Mouse (Mus musculus) embryonic facial prominence, embryonic 14.5 days (tissue): ENCODE results near the gene Ncl. TPM values are rescaled to one million over a fixed set of nuclear protein-coding genes. Genes with fewer than 3 reads are reported as not detected.

Source experiments
- ATAC-seq: fragments of 200-750 bp; cut with Nextera tagmentation; 2 replicates; pipeline ENCODE4 v1.8.0; 2017; ENCODE audit warnings: low read depth, moderate number of reproducible peaks, moderate TSS enrichment
- DNase-seq: peaks from one replicate; pipeline ENCODE4 v3.0.0-alpha.2; 2015; ENCODE audit warnings: low spot score
- H3K27ac ChIP-seq: fragments of 300-500 bp; sonication (generic); replicated peaks from 2 replicates; pipeline ENCODE4 v1.5.1; 2014; ENCODE audit warnings: low read depth, mild to moderate bottlenecking, low read length, moderate library complexity
- H3K27me3 ChIP-seq: fragments of 300-500 bp; sonication (generic); replicated peaks from 2 replicates; pipeline ENCODE4 v1.6.1; 2014; ENCODE audit warnings: low read length; ENCODE audit not compliant: control insufficient read depth, insufficient read depth
- H3K36me3 ChIP-seq: fragments of 300-500 bp; sonication (generic); 2 replicates; pipeline ENCODE4 v1.6.1; 2014; ENCODE audit warnings: low read length, mixed read lengths; ENCODE audit not compliant: control insufficient read depth, insufficient read depth
- H3K4me1 ChIP-seq: fragments of 300-500 bp; sonication (generic); 2 replicates; pipeline ENCODE4 v1.6.1; 2014; ENCODE audit warnings: antibody characterized with exemption, low read length; ENCODE audit not compliant: control insufficient read depth, insufficient read depth
- H3K4me2 ChIP-seq: fragments of 300-500 bp; sonication (generic); 2 replicates; pipeline ENCODE4 v1.6.1; 2014; ENCODE audit warnings: low read depth, mild to moderate bottlenecking, low read length, moderate library complexity, mixed read lengths
- H3K4me3 ChIP-seq: fragments of 300-500 bp; sonication (generic); 2 replicates; pipeline ENCODE4 v1.5.1; 2014; ENCODE audit warnings: low read depth, mild to moderate bottlenecking, low read length
- H3K9ac ChIP-seq: fragments of 300-500 bp; sonication (generic); 2 replicates; pipeline ENCODE4 v1.6.1; 2014; ENCODE audit warnings: low read depth, mild to moderate bottlenecking, low read length, moderate library complexity, mixed read lengths
- H3K9me3 ChIP-seq: fragments of 300-500 bp; sonication (generic); 2 replicates; pipeline ENCODE4 v1.6.1; 2016; ENCODE audit warnings: low read length; ENCODE audit not compliant: control insufficient read depth
- WGBS: fragments of 180-500 bp; shearing (Covaris S2); extraction: QIAGEN DNeasy Blood & Tissue Kit; methylation state at CpG from one replicate; pipeline ENCODE4 v1.1.7; 2014; 5-methylcytosine and 5-hydroxymethylcytosine counted together
- polyA plus RNA-seq: library from polyadenylated mRNA; unstranded; fragments of >200 nt; fragmentation: Nextera tagmentation; extraction: Ambion mirVana; gene quantifications from 2 replicates; pipeline ENCODE4 v1.2.1, GENCODE M21; 2014

Ncl gene
- polyA plus RNA-seq, 1 experiment from 2014 or later: 285 TPM

DNA sequence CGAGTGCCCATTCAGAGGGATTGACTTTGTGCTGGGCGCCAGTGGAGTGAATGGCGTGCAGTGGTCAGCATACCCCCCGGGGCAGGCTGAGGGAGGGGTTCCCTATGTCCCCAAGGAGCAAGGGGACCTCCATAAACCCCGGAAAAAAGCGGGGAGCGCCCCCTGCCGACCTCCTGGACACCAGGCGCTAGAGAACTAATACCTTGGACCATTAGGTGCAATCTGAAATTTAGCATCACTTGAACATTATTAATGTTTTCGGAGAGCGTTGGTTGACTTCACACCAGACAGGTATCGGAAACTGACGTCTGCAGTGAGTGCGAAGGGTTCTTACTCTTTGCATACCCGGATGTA lies 45.5 kb downstream of the Ncl start:
- Histone ChIP-seq H3K27me3 (0 out of 2 replicates have a peak, but pooled peaks cover 3% of the 10 kb centered on the region), H3K9ac (no peak overlapping the region), H3K4me1 (peaks cover 11% of the 10 kb centered on the region), H3K9me3 (no peaks in the 10 kb centered on the region), H3K36me3 (no peaks in the 10 kb centered on the region), H3K4me3 (no peak overlapping the region), H3K27ac (no peak overlapping the region), H3K4me2 (no peak overlapping the region)
- DNase-seq (no peak), ATAC-seq (no peak)
- 31% methylated on average over 14 of the region's 15 CpGs for WGBS

DNA sequence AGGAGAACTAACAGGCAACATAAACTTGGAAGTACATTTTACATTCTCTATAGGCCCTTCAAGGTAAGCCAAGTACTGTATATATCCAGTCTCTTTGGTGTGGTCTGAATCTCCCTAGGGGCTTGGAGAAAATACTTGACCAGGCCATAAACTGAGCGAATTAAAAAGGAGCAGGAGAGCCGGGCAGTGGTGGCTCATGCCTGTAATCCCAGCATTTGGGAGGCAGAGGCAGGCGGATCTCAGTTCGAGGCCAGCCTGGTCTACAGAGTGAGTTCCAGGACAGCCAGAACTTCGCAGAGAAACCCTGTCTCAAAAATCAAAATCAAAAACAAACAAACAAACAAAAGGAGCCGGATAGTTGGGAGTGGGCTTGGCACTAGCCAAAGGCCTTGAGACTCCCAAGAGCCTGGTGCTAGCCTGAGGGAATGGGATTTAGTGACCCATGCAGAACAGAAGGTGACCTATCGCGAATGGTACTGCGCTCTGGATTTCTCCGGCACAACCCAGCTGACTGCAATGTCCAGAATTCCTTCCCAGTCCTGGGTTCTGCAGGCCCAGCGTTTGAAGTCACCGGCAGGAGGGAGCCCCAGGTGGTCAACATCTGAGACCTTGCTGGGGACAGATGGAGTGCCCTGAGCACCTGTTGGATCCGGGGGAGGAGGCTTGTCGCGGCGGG lies 46.0 kb downstream of the Ncl start:
- Histone ChIP-seq H3K9me3 (no peaks in the 10 kb centered on the region), H3K27ac (no peak overlapping the region), H3K4me3 (no peak overlapping the region), H3K4me1 (peaks cover 11% of the 10 kb centered on the region), H3K9ac (no peak overlapping the region), H3K27me3 (0 out of 2 replicates have a peak, but pooled peaks cover 3% of the 10 kb centered on the region), H3K36me3 (no peaks in the 10 kb centered on the region), H3K4me2 (no peak overlapping the region)
- no peak for DNase-seq
- no peak for ATAC-seq
- 45% methylated on average over 16 of the region's 16 CpGs for WGBS

DNA sequence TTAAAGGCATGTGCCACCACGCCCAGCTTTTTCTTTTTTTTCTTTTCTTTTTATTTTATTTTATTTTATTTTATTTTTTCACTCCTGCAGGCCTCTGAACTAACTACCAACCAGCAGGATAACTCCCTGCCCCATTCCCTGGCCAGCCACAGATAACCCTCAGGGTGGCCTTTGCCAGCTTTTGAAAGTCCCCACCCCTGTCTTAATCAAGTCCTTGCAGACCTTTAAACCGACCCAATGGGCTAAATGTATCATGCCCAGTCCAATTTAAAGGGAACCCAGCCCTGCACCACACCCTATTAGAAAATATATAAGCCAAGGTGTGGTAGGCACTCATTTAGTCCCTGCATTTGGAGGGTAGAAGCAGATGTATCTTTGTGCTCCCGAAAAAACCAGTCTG lies 46.9 kb downstream of the Ncl start:
- ATAC-seq (no peak), DNase-seq (no peak)
- peaks cover 11% of the 10 kb centered on the region for H3K4me1 ChIP-seq
- H3K27ac ChIP-seq: no peak overlapping the region
- no peak overlapping the region for H3K4me2 ChIP-seq
- no peak overlapping the region for H3K4me3 ChIP-seq
- H3K9ac ChIP-seq: no peak overlapping the region
- WGBS: 86% methylated on average over 3 of the region's 3 CpGs
- no peaks in the 10 kb centered on the region for H3K36me3 ChIP-seq
- 0 out of 2 replicates have a peak, but pooled peaks cover 3% of the 10 kb centered on the region for H3K27me3 ChIP-seq
- no peaks in the 10 kb centered on the region for H3K9me3 ChIP-seq

DNA sequence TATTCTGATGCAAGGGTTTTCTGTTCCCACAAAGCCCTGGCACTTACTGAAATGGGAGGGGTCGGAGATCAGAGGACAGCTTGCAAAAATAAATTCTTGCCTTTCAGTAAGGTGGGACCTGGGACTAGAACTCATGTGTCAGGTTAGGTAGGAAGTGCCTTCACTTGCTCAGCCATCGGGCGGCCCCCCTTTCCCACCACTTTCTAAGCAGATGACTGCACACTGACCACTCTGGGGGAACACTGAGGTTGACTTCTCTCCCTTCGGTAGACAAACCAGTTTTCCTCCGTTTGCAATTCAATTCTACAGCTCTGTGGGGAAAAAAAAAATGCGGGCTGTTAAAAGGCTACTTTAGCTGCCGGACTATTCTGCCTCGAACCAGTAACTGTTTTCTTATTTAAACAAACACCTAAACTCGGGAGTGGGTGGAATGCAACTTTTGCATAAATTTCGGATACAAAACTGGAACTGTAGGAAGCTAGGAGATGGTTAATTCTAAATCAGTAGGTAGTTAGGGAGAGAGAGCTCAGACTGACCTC lies 47.7 kb downstream of the Ncl start:
- H3K9ac ChIP-seq: no peak overlapping the region
- no peaks in the 10 kb centered on the region for H3K36me3 ChIP-seq
- ATAC-seq: no peak
- peaks cover 11% of the 10 kb centered on the region for H3K4me1 ChIP-seq
- WGBS: 32% methylated on average over 10 of the region's 10 CpGs
- no peaks in the 10 kb centered on the region for H3K9me3 ChIP-seq
- no peak overlapping the region for H3K4me3 ChIP-seq
- H3K4me2 ChIP-seq: no peak overlapping the region
- 0 out of 2 replicates have a peak, but pooled peaks cover 3% of the 10 kb centered on the region for H3K27me3 ChIP-seq
- no peak for DNase-seq
- H3K27ac ChIP-seq: no peak overlapping the region

DNA sequence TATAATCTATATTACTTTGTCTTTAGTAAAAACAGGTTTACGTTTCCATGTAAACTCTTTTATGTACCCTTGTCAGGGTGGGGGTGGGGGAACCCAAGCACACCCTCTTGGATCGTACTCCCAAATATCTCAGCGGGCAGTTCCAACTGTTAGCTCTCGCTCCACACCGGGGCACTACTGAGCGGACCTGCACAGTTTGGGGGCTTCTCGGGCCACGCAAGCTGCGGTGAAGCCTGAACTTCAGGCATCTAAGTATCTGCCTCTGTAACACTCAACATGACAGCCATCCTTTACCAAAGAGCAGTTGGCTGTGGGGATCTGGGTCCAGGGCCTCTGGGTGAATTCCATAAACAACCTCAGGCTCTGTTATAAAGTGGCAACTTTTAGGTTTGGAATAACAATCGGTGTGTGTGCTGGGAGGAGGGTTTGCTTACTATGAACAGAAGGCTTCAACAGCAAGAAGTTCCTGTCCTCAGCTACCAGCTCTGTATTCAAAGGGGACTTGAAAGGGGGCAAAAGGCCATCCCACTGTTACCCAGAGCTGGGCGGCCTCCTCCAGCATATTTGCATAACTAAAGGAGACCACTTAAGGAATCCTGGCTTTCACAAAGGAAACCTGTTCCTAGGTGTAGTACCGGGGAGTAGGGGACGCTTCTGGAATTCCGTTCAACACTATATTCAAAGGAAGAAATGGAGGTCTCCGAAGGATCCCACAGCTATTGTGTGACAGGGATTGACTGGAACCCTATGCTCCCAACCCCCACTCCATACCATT lies 48.5 kb downstream of the Ncl start:
- H3K4me1 ChIP-seq: peaks cover 11% of the 10 kb centered on the region
- no peaks in the 10 kb centered on the region for H3K9me3 ChIP-seq
- H3K9ac ChIP-seq: no peak overlapping the region
- H3K27me3 ChIP-seq: 0 out of 2 replicates have a peak, but pooled peaks cover 3% of the 10 kb centered on the region
- no peaks in the 10 kb centered on the region for H3K36me3 ChIP-seq
- ATAC-seq (no peak), DNase-seq (no peak)
- no peak overlapping the region for H3K4me2 ChIP-seq
- H3K27ac ChIP-seq: no peak overlapping the region
- 29% methylated on average over 15 of the region's 15 CpGs for WGBS
- no peak overlapping the region for H3K4me3 ChIP-seq

DNA sequence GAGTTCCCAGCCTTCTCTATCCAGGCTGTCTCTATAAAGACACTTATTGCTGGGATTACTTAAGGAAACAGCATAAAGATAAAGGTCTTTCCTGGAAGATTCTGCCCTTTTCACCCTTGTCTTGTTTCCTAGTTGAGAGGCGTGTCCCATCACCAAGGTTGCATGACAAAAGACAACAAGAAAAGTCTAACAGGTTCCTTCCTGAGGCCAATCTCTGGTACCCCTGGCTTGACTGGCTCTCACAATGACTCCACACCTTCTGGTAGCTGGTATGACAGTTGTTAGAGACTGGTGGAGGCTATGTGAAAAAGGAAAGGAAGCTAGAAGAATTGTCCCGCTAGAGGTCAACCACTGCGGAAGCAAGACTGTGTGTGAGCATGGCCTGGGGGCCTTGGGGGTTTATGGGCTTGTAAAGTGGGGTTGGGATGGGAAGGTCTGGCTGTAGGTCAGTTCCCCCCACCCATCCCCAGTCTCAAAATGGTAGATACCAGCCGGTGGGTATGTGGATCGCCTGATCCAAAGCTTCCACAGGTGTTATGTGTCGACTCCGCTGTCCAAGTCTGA lies 49.8 kb downstream of the Ncl start:
- Histone ChIP-seq H3K9me3 (no peaks in the 10 kb centered on the region), H3K4me3 (no peak overlapping the region), H3K4me1 (peaks cover 11% of the 10 kb centered on the region), H3K27ac (no peak overlapping the region), H3K9ac (no peak overlapping the region), H3K4me2 (no peak overlapping the region), H3K36me3 (no peaks in the 10 kb centered on the region), H3K27me3 (0 out of 2 replicates have a peak, but pooled peaks cover 3% of the 10 kb centered on the region)
- 93% methylated on average over 7 of the region's 7 CpGs for WGBS
- DNase-seq (no peak), ATAC-seq (no peak)

DNA sequence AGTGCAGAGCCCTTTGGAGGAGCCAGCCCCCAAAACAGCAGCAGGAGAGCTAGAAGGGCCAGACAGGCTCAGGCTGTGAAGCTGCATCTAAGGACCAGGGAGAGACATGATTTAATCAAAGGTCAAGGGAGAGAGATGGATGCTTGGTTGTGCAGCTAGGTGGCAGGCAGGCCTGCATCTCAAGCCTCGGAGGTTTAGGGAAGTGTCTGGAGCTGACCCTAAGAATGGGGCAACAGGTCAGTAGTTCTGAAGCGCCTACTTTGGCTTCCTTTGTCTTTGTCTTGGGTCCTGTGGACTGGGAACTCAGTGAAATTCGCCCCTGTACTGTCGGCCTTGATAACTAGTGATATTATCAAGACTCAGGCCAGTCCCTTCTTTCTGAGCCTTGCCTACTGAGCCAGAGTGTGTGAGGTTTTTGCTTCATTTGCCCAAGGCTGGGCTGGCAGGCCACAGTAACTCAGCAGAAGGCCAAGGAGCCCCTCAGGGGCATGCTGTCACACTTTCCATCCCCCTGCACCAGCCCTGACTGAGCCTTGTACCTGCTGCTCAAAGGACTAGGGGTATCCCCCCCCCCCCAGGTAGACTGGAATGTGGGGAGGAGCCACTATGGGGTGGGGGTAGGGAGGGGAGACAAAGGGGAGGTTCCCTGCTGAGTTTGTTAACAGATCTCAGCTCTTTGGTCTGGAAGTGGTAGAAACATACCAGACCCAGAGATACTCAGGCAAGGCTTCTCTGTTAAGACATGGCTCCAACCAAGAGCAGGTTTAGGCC lies 51.1 kb downstream of the Ncl start:
- peaks cover 3% of the 10 kb centered on the region; the same call in 1 of the 2 replicates for H3K27me3 ChIP-seq
- no peaks in the 10 kb centered on the region for H3K36me3 ChIP-seq
- WGBS: 44% methylated on average over 4 of the region's 4 CpGs
- no peaks in the 10 kb centered on the region for H3K9me3 ChIP-seq
- DNase-seq (no peak), ATAC-seq (no peak)
- H3K27ac ChIP-seq: no peak overlapping the region
- no peak overlapping the region for H3K9ac ChIP-seq
- H3K4me1 ChIP-seq: peaks cover 11% of the 10 kb centered on the region
- H3K4me3 ChIP-seq: no peak overlapping the region
- H3K4me2 ChIP-seq: no peak overlapping the region

DNA sequence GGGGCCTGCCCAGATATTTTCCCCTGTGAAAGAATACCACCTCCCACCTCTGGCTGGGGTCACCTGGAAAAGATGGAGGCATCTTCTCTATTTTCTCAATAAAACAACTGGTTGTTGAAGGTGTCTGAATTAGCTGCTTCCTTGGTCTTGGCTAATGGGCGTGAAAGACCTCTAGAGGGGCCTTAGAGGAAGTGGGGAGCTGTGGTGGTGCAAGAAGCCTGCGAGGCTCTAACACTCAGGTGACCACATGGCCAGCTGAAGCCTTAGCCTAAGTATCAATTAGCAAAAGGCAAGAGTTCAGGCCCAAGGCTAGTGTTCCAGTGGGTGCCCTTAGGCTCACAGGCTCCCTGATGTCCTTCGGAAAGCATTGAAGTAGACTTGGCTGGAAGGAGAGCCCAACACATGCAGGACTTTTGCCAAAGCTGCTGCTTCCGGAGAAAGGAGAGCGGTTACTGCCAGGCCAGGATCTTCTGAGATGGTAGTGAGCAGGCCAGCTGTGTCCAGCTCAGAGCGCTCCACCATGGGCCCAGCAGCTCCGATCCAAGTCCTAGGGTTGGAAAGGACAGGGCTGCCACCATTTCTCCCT lies 51.9 kb downstream of the Ncl start:
- Histone ChIP-seq H3K36me3 (no peaks in the 10 kb centered on the region), H3K9ac (no peak overlapping the region), H3K4me1 (peaks cover 18% of the 10 kb centered on the region), H3K9me3 (no peaks in the 10 kb centered on the region), H3K27me3 (peaks cover 7% of the 10 kb centered on the region; the same call in 1 of the 2 replicates), H3K4me2 (no peak overlapping the region), H3K27ac (no peak overlapping the region), H3K4me3 (no peak overlapping the region)
- DNase-seq (no peak), ATAC-seq (no peak)
- WGBS: 87% methylated on average over 7 of the region's 7 CpGs
